21 mouse cellular contexts compared by ENCODE assay signal in genomic region chr11:94483921-94484320, GRCm38 (mm10). TPM values are rescaled to one million over a fixed set of nuclear protein-coding genes. Genes with fewer than 3 reads are reported as not detected.
"Had no signal": no experiment of that assay in that cellular context is flagged by ENCODE, and none has a peak within 500 bp of the region (broad histone marks: within the 10 kb centered on the region; RNA-seq: fewer than 3 reads in every experiment).

No protein-coding gene starts in this region.

- H3K4me3 ChIP-seq: kidney, embryonic 15.5 days; limb, embryonic 13.5 days; liver, embryonic 12.5 days; liver, embryonic 15.5 days; lung, embryonic 15.5 days; midbrain, embryonic 10.5 days had no signal

- H3K36me3 ChIP-seq: kidney, embryonic 15.5 days; limb, embryonic 13.5 days; liver, embryonic 12.5 days; liver, embryonic 15.5 days; lung, embryonic 15.5 days; midbrain, embryonic 10.5 days had no signal

- H3K9ac ChIP-seq: kidney, embryonic 15.5 days; limb, embryonic 13.5 days; liver, embryonic 12.5 days; liver, embryonic 15.5 days; lung, embryonic 15.5 days had no signal

- DNase-seq: kidney, adult 8-10 months; kidney, postnatal 14 days; kidney, postnatal 4 days; left cerebral cortex, postnatal 4 days; liver; lung, adult 18-20 months; lung, postnatal 10 days; lung, postnatal 36 days; midbrain, embryonic 14.5 days; thymus, adult 18-20 months; thymus, postnatal 36 days had no signal

- H3K4me2 ChIP-seq: kidney, embryonic 15.5 days; limb, embryonic 13.5 days; liver, embryonic 12.5 days; liver, embryonic 15.5 days; lung, embryonic 15.5 days had no signal

- H3K9me3 ChIP-seq: kidney, embryonic 15.5 days; limb, embryonic 13.5 days; liver, embryonic 12.5 days; liver, embryonic 15.5 days; lung, embryonic 15.5 days; megakaryocyte, embryonic 14.5 days; midbrain, embryonic 10.5 days had no signal

- ATAC-seq: liver, embryonic 12.5 days had no signal

- H3K27ac ChIP-seq: kidney, embryonic 15.5 days; limb, embryonic 13.5 days; liver, embryonic 12.5 days; liver, embryonic 15.5 days; lung, embryonic 15.5 days; midbrain, embryonic 10.5 days had no signal

RNA-seq across cellular contexts. Expression of gene Spata20, which starts 2.1 kb away (rescaled TPM):
- polyA plus RNA-seq: liver, embryonic 12.5 days; liver, embryonic 15.5 days; midbrain, embryonic 10.5 days; neural tube, embryonic 11.5 days; small intestine, adult 2 months; spleen, adult 2 months had no signal

RNA-seq across cellular contexts. Expression of gene Epn3, which starts 15.9 kb away (rescaled TPM):
- polyA plus RNA-seq: liver, embryonic 12.5 days had no signal

RNA-seq across cellular contexts. Expression of gene Mycbpap, which starts 37.6 kb away (rescaled TPM):
- polyA plus RNA-seq: liver, embryonic 15.5 days had no signal
